Mouse (Mus musculus) kidney, postnatal 25 days (tissue): ENCODE results near the gene Inka1.

Experiments
- DNase-seq, 2 experiments: peaks; one replicate each; pipeline ENCODE4 v3.0.0; 2021; ENCODE audit warnings: mixed read lengths in 2 of 2

Gene Inka1

GRCm38 (mm10) chr9:107950460-107951355 is 35.0 kb downstream of the Inka1 start:
- peak; percentile 96 to 97 for DNase-seq

- DNase-seq: no peak
Observed at GRCm38 (mm10) chr9:107949922-107950235, 35.8 kb downstream of the Inka1 start, which contains the start of gene Traip. Gene Traip, plus strand, starts transcription at chr9:107950136.

- no peak for DNase-seq
Observed at GRCm38 (mm10) chr9:107949184-107949921, 36.3 kb downstream of the Inka1 start.

- DNase-seq: no peak
Observed at GRCm38 (mm10) chr9:107947241-107948194, 38.2 kb downstream of the Inka1 start.

- no peak for DNase-seq
Observed at GRCm38 (mm10) chr9:107936831-107937230, 48.8 kb downstream of the Inka1 start.

- DNase-seq: no peak
Observed at GRCm38 (mm10) chr9:107936215-107936822, 49.4 kb downstream of the Inka1 start.

GRCm38 (mm10) chr9:107935790-107936214 is 49.9 kb downstream of the Inka1 start:
- no peak for DNase-seq

- no peak for DNase-seq
Observed at GRCm38 (mm10) chr9:107935374-107935773, 50.3 kb downstream of the Inka1 start, which contains the start of gene Camkv. Gene Camkv, plus strand, starts transcription at chr9:107935674.
